Mouse (Mus musculus): ENCODE data around the gene Maff.
A peak's percentile ranks its signal among the peaks of the same experiment; 100 is the strongest.

Gene Maff

GRCm38 (mm10) chr15:79346051-79346793, at the start of gene Maff:
Gene Maff (plus strand): TSS chr15:79346621.
- no peak for DNase-seq (ENCODE audit: low read depth, low spot score)

- no peak for DNase-seq (ENCODE audit: low read depth, low spot score)
Measured at GRCm38 (mm10) chr15:79298553-79298952, 47.9 kb upstream of the Maff start.

GRCm38 (mm10) chr15:79299563-79300155, 46.8 kb upstream of the Maff start:
- no peak for DNase-seq (ENCODE audit: low read depth, low spot score)

- no peak for DNase-seq (ENCODE audit: low read depth, low spot score)
Measured at GRCm38 (mm10) chr15:79303725-79304124, 42.7 kb upstream of the Maff start.

GRCm38 (mm10) chr15:79304832-79305231, 41.6 kb upstream of the Maff start:
- no peak for DNase-seq (ENCODE audit: low read depth, low spot score)

GRCm38 (mm10) chr15:79306043-79306637, 40.3 kb upstream of the Maff start:
- no peak for DNase-seq (ENCODE audit: low read depth, low spot score)

GRCm38 (mm10) chr15:79307861-79308260, 38.6 kb upstream of the Maff start:
- DNase-seq (ENCODE audit: low read depth, low spot score): no peak

- DNase-seq (ENCODE audit: low read depth, low spot score): no peak
Measured at GRCm38 (mm10) chr15:79313848-79314369, 32.5 kb upstream of the Maff start.

GRCm38 (mm10) chr15:79321733-79322190, 24.7 kb upstream of the Maff start:
- DNase-seq (ENCODE audit: low read depth, low spot score): no peak

- no peak for DNase-seq (ENCODE audit: low read depth, low spot score)
Measured at GRCm38 (mm10) chr15:79322281-79322990, 24.0 kb upstream of the Maff start.

GRCm38 (mm10) chr15:79322991-79323790, 23.2 kb upstream of the Maff start:
- no peak for DNase-seq (ENCODE audit: low read depth, low spot score)

GRCm38 (mm10) chr15:79323791-79324155, 22.6 kb upstream of the Maff start:
- no peak for DNase-seq (ENCODE audit: low read depth, low spot score)

- DNase-seq (ENCODE audit: low read depth, low spot score): no peak
Measured at GRCm38 (mm10) chr15:79324373-79324772, 22.0 kb upstream of the Maff start.

GRCm38 (mm10) chr15:79325742-79326141, 20.7 kb upstream of the Maff start:
- DNase-seq (ENCODE audit: low read depth, low spot score): no peak

GRCm38 (mm10) chr15:79326264-79326663, 20.2 kb upstream of the Maff start:
- no peak for DNase-seq (ENCODE audit: low read depth, low spot score)

- DNase-seq (ENCODE audit: low read depth, low spot score): peak; percentile 73
Measured at GRCm38 (mm10) chr15:79326971-79327961, 19.2 kb upstream of the Maff start.

- peak; percentile 100 for DNase-seq (ENCODE audit: low read depth, low spot score)
Measured at GRCm38 (mm10) chr15:79328058-79328938, 18.1 kb upstream of the Maff start, which contains the start of gene Pla2g6. Gene Pla2g6 (minus strand): TSS chr15:79328390.

GRCm38 (mm10) chr15:79328939-79329275, 17.5 kb upstream of the Maff start:
- DNase-seq (ENCODE audit: low read depth, low spot score): peak; percentile 40
